Mouse (Mus musculus) lung, postnatal 10 days (tissue): ENCODE measurements around the gene Bdh1.
A peak's percentile ranks its signal among the peaks of the same experiment; 100 is the strongest.

ENCODE experiments used
- DNase-seq: peaks from one replicate; pipeline ENCODE4 v3.0.0; 2021

The Bdh1 gene

GRCm38 (mm10) chr16:31428675-31429470, 6.8 kb downstream of the Bdh1 start:
- DNase-seq = peak; percentile 37

GRCm38 (mm10) chr16:31429471-31430155, 7.5 kb downstream of the Bdh1 start:
- DNase-seq = peak; percentile 92

- no peak for DNase-seq
These were observed 11.5 kb downstream of the Bdh1 start for GRCm38 (mm10) chr16:31433466-31434110.

GRCm38 (mm10) chr16:31435146-31435545, 13.1 kb downstream of the Bdh1 start:
- no peak for DNase-seq

GRCm38 (mm10) chr16:31436085-31436484, 14.0 kb downstream of the Bdh1 start:
- DNase-seq = no peak

- no peak for DNase-seq
These were observed 15.3 kb downstream of the Bdh1 start for GRCm38 (mm10) chr16:31437358-31437757.

- DNase-seq = no peak
These were observed 17.4 kb downstream of the Bdh1 start for GRCm38 (mm10) chr16:31439529-31439928.

GRCm38 (mm10) chr16:31440046-31440445, 18.0 kb downstream of the Bdh1 start:
- DNase-seq = no peak

- DNase-seq = no peak
These were observed 22.4 kb downstream of the Bdh1 start for GRCm38 (mm10) chr16:31444521-31444920.

GRCm38 (mm10) chr16:31446067-31446853, 24.2 kb downstream of the Bdh1 start:
- DNase-seq = no peak

- no peak for DNase-seq
These were observed 27.9 kb downstream of the Bdh1 start for GRCm38 (mm10) chr16:31449973-31450372.

GRCm38 (mm10) chr16:31451235-31451634, 29.2 kb downstream of the Bdh1 start:
- DNase-seq = no peak

- no peak for DNase-seq
These were observed 30.4 kb downstream of the Bdh1 start for GRCm38 (mm10) chr16:31452467-31452866.

- no peak for DNase-seq
These were observed 31.9 kb downstream of the Bdh1 start for GRCm38 (mm10) chr16:31454013-31454412.

- no peak for DNase-seq
These were observed 33.4 kb downstream of the Bdh1 start for GRCm38 (mm10) chr16:31455276-31456045.

- DNase-seq = peak; percentile 81
These were observed 36.3 kb downstream of the Bdh1 start for GRCm38 (mm10) chr16:31458229-31458918.

- DNase-seq = peak; percentile 65
These were observed 37.9 kb downstream of the Bdh1 start for GRCm38 (mm10) chr16:31459968-31460461.

GRCm38 (mm10) chr16:31460506-31460905, 38.4 kb downstream of the Bdh1 start:
- DNase-seq = no peak

- DNase-seq = no peak
These were observed 39.0 kb downstream of the Bdh1 start for GRCm38 (mm10) chr16:31461046-31461445.

GRCm38 (mm10) chr16:31462113-31462687, 40.1 kb downstream of the Bdh1 start:
- no peak for DNase-seq

- no peak for DNase-seq
These were observed 42.9 kb downstream of the Bdh1 start for GRCm38 (mm10) chr16:31464953-31465352.
